Mouse (Mus musculus): ENCODE measurements around the gene Mapk8ip3.

The Mapk8ip3 gene

DNA sequence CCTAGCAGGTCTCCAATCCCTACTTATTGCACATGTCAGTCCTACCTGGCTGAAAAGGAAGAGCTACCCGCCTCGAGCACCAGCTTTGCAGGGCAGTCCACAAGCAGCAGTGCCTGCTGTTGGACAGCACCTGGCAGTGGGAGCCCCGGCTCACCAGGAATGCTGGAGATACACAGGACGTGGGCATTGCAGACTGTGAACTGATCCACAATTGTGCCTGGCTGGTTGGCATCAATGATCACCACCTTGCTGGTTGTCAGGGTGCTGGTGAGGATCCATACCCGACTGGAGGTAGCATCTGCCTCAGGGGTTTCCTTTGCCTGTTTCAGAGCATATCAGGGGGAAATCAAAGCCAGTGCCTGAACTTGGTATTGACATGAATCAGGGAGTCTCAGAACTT, 34.7 kb downstream of the Mapk8ip3 start:
- no peak for DNase-seq (ENCODE audit: low read depth, low spot score)

DNA sequence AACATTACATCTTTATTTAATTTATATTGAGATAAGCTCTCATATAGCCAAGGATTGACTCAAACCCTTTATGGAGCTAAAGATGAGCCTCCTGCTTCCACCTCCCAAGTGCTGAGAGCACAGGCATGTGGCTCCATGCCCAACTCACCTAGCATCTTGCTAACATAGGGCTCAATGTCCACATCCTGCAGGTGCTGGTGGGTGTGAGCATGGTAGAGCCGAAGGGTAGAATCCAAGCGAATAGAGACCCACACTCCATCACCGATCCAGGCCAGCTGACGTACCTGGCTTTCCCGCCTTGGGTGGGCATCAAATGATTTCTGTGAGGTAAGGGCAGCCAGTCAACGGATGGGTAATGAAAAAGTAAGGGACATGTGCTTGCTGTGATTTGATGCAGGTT, 36.8 kb downstream of the Mapk8ip3 start:
- DNase-seq (ENCODE audit: low read depth, low spot score), result no peak

DNA sequence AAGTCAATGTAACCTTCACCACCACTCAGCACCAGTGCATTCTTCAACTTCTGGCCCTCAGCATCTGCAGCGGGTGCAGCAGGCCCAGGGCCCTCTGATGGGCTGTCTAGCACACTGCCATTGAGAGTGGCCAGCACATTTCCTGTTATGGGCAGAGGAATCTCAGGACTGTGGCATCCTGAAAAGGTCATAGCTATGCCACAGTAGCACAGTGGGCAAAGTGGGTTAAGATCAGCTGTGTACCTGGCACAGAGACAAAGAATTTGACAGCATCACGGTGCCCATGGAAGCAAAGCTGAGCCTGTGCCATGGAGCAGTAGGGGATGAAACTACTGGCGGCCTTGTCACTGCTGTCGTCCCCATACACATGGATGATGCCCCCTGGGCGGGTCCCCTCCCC, 37.6 kb downstream of the Mapk8ip3 start:
- DNase-seq (ENCODE audit: low read depth, low spot score), result no peak

DNA sequence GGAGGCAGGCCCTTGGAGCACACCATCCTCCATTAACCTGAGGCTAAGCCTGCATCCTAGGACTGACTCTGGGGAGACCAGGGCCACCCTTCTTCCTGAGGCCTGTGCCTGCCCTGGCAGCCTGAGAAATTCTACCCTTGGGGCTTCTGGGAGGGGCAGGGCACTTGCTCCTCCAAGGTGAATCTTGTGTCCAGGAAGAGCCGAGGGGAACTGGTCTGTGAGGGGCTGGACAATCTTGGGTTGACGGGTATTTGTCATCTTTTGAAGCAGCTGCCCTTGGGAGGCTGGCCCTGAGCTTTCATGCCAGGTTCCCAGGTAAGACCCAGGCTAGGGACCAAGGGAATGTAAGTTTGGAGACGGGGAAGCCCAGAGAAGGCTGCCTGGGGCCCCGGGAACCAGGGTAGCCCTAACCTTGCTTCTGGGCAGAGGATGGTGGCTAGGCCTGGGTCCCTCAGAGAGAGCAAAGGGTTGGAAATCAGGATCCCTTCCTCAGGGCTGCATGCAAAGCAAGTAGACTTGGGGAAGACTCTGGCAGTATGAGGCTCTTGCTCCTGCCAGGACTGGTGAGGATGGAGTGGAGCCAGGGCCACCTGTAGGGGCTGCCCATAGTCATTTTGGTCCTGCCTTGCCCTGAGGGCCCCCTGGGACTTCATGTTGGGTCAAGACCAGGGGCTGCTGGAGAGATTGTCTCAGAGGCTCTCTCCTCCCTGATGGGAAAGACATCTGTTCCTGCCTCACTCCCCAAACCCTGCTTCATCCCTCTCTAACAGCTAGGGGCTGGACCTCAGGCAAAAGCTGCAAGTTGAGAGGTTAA, 38.5 kb downstream of the Mapk8ip3 start:
- DNase-seq (ENCODE audit: low read depth, low spot score), result no peak

DNA sequence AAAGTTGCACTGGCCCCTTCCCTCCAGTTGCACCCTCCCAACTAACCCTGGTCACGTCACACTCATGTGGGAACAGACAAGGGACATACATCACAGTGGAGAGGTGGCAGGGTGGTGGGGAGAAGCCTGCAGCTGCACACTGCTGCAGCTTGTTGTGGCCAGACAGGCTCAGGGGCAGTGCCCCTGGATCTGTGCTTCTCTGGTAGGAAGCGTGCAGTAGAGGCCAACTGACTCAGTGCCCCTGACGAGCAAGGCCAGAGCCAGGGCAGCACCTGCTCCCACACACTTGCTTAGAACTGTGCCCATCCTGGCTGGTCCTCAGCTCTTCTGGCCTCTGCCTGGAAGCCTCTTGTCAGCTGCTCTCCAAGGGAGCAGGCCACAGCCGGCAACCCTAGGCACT, 39.2 kb downstream of the Mapk8ip3 start:
- no peak for DNase-seq (ENCODE audit: low read depth, low spot score)

DNA sequence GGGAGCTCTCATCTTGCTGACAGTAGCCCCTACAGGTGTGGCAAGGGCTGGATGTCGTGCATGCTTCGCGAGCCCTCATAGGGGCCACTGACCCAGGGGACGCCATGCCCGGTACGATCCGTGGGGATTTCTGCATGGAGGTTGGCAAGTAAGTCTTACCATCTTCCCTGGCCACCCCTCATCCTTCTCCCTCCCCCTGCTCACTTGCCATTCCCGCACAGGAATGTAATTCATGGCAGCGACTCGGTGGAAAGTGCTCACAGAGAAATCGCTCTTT, 39.8 kb downstream of the Mapk8ip3 start:
- no peak for DNase-seq (ENCODE audit: low read depth, low spot score)

DNA sequence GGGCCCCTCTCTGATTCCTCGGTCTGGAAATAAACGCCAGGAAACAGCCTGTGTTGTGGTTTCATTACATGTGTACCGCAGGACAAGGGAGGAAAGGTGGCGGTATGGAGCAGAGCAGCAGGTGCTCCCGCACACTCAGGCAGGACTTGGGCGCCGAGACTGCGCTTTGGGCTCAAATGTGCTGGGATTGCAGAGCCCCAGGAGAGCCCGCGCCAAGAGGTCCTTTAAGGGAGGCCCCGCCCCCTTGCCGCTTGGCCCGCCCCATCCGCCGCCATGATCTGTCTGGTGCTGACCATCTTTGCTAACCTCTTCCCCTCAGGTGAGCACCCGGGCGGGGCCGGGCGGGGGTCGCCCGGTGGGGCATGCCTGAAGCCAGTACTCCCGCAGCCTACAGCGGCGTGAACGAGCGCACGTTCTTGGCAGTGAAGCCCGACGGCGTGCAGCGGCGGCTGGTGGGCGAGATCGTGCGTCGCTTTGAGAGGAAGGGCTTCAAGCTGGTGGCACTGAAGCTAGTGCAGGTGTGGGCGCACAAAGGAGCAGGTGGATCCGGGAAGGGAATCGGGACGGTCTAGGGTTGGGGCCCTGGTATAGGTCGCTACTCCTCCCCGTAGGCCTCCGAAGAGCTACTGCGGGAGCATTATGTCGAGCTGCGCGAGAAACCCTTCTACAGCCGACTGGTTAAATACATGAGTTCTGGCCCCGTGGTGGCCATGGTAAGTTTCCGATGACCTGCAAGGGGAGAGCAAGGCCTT, 40.4 kb downstream of the Mapk8ip3 start, which contains the start of gene Nme3:
Nme3 (plus strand) TSS at position 260 of the 752 bp plus-strand sequence.
- DNase-seq (ENCODE audit: low read depth, low spot score), result peak; percentile 61

DNA sequence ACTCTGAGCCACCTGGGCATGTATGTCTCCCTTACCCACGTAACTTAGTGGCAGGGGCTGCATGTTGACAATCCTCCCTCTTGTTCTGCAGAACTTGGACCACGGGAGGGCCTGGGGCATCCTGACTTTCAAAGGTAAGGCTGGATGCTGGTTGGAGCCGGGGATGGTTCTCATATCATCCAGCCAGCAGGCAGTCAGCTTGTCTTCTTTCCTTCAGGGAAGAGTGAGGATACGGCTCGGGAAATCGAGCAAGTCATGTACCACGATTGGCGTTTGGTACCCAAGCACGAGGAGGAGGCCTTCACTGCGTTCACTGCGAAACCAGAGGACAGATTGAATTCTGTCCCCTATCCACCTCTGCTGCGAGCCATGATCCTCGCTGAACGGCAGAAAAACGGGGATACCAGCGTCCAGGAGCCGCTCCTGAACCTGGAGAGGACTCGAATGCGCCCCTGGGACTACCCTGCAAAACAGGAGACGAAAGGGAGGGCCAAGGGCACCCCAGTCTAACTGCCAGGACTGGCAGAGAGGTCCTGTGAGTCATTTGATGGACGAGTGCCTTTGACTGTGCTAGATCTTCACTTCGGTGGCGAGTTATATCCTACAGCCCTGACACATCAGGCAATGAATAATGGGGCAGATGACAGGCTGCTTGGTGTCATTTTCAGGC, 41.1 kb downstream of the Mapk8ip3 start:
- DNase-seq (ENCODE audit: low read depth, low spot score), result no peak

DNA sequence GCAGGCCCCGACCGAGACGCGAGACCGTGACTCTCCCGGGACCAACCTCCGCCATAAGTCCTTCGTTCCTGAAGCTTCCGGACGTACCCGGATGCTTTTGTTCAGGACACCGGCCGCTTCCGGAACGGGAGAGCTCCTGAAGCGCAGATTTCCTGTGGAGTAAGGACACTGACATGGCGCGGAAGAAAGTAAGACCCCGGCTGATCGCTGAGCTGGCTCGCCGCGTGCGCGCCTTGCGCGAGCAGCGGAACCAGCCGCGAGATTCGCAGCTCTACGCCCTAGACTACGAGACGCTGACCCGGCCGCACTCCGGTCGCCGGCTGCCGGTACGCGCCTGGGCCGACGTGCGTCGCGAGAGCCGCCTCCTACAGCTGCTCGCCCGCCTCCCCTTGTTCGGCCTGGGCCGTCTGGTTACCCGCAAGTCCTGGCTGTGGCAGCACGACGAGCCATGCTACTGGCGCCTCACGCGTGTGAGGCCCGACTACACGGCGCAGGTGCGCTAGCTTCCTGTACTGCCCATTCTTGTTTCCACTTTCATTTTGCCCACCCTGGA, 41.7 kb downstream of the Mapk8ip3 start, which contains the start of the genes Eme2 and Mrps34:
Eme2 (minus strand) TSS at position 93 of the 553 bp plus-strand sequence.
Mrps34 (plus strand) TSS at position 122 of the 553 bp plus-strand sequence.
- DNase-seq (ENCODE audit: low read depth, low spot score), result peak; percentile 87

DNA sequence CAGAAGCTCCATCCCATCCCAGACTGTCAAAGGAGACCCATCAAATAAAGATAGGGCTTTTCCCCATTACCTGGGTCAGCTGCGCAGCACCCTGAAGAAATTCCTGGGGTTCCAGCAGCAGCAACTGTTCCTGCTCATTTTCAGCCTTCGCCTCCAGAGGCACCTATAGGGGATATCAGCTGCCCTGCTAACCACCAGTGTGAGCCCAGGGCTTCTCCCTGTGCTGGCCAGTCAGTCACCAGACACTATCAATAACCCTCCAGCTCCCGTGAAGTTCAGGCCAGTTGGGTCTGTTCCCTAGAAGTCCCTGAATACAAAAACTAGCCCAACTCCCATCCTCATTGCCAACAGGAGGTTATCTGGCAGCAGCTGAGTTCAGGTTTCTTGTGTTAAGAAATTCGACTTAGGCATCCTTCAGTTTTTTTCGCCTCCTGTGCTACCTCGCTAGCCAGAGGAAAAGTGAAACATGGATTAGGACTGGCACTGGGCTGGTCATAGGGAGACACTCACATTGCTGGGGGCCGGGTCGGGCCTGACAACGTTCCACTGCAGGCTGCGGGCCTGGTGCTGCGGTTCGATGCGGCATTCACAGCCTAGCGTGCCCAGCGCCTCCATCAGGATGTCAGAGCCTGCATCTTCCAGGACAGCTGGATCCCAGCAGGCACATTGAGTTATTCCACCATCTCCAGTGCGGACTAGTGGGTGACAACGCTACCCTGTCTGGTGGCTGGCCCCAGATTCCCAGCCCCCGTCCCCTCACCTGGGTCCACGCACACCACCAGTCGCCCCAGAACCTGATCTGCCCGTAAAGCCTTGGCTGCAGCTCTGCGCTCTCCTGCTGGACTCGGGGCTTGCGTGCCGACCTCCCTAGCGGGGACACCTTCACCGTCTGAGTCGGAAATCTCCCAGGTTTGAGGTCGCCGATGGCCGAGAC, 42.4 kb downstream of the Mapk8ip3 start:
- DNase-seq (ENCODE audit: low read depth, low spot score), result no peak

DNA sequence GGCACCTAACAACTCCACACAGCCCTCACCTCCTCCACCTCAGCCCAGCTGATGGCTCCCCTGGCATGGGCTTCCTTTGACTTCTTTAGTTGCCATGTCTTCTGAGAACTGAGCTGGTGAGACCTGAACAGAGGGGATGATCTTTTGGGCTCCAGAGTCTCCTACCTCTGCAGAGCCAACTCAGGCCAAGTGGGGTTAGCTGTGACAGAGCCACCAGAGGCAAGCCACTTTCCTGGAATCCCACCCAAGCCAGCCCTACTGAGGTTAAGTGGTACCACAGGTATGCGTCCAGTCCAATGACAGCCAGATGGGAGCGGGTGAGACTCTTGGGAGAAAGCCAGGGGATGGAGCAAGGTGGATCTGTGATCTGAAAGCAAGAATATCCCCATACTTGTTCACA, 43.5 kb downstream of the Mapk8ip3 start:
- no peak for DNase-seq (ENCODE audit: low read depth, low spot score)

DNA sequence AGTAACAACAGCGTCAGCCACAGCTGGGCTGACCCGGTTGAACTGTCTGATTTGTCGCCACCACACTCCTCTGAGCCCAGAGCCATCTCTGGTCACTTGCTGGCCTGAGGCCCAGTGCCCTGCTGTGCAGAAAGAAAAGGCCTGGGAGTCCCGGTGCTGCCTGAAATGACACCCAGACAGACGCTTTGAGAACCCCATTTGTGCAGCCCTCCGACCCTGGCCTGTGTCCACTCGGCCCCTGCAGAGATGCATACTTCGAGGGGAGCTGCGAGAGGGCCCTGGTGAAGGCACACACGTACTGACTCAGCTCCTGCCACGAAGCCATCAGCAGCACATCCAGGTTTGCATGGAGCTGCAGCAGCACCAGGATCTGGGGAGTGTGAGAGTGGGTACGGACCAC, 44.0 kb downstream of the Mapk8ip3 start:
- DNase-seq (ENCODE audit: low read depth, low spot score), result no peak

DNA sequence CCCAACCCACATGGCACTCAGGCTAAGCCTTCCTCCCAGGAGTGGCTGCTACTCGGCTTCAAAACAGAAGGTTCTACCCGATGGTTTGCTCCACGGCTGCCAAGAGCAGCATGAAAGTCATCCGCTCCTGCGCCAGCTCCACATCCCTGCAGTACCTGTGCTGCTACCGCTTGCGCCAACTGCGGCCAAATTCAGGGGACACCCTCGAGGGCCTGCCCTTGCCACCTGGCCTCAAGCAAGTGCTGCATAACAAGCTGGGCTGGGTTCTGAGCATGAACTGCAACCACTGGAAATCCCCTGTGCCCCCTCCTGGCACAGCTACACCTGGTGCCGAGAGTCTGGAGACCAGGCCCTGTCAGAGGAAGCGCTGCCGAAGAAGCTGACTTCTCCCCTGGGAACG, 45.5 kb downstream of the Mapk8ip3 start:
- DNase-seq (ENCODE audit: low read depth, low spot score), result no peak

DNA sequence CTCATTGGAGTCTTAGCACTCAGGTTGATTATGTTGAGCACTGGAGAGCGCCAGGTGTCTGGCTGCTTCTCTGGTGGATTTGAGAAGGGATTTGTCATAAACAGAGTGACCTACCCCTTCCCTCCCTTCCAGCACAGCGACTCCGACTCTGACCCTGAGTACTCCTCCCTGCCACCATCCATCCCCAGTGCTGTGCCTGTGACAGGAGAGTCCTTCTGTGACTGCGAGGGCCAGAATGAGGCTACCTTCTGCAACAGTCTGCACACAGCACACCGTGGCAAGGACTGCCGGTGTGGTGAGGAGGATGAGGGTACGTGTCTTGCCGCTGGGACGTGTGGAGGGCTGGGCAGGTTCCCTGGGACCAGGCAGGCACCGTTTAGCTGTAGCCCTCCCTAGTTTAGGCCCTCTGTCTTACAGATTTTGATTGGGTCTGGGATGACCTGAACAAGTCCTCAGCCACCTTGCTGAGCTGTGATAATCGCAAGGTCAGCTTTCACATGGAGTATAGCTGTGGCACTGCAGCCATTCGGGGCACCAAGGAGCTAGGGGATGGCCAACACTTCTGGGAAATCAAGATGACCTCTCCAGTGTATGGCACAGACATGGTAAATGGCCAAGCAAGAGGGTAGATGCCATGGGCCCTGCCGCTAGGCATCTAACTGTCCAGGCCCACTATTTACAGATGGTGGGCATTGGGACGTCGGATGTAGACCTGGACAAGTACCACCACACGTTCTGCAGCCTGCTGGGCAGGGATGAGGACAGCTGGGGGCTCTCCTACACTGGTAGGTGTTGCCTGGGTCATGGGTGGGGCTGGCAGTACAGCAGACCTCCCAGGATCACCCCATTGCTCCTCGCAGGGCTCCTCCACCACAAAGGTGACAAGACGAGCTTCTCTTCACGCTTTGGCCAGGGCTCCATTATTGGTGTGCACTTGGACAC, 46.4 kb downstream of the Mapk8ip3 start:
- no peak for DNase-seq (ENCODE audit: low read depth, low spot score)

DNA sequence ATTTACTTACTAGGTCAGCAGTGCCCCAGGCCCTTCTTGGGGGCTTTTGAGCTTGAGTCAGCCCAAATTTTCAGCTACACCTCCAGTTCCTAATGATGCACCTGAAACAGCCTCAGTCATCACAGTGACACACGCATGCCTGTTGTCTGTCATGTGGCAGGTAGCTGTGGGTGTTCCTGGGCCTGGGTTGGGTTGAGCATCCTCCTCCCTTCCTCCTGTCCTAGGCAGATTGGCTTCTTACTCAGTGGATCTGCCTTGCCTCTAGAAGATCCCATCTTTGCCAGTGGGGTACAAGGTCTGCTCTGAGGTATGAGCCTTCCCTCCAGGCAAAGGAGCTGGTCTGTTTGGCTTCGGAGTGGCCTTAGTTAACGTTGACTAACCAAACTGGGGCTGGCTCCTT, 47.9 kb downstream of the Mapk8ip3 start:
- no peak for DNase-seq (ENCODE audit: low read depth, low spot score)

DNA sequence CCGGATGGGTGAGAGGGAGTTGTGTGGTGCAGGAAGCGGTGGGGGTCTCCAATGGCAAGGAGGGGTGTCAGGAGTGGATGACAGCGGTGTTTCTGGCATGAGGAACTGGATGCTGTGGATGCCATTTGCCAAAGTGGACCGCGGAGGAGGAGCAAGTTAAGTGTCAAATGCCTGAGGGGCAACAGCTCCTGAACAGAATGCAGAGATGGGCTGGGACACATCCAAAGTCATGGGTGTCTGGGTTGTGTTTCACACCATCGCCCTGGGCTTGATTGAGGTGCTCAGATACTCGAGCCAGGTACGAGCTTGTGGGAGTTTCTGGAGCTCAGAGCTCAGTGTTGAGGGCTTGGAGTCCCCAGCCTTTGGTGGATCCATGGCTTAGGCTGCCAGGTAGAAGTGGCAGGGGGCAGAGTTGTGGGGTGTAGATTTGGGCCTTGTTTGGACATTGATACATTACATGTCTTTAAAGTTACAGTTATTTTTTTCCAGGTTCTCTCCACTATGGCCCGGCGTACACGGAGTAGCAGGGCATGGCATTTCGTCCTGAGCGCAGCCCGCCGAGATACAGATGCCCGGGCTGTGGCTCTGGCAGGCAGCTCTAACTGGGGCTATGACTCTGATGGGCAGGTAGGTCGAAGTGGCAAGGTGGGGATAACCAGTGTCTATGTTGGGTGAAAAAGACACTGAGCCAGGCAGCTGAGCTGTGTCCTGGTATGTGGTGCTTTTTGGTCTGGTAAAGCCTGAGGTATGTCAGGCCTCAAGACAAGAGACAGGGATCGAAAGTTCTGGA, 49.3 kb downstream of the Mapk8ip3 start:
- DNase-seq (ENCODE audit: low read depth, low spot score), result no peak

DNA sequence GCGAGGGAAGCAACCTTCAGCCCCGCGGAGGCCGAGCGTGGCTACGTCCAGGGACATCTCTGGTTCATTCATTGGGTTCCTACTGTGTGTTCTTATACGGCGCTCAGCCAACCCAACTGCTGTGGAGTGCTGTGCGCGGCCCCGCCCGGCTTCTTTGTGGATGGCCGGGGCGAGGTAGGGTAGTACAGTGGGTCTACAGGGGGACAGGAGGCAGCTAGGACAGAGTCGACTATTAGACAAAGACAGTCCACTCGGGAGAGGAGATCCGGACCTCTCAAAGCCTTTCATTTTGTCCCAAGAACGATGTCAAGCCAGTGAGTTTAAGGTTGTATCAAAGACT, 49.9 kb downstream of the Mapk8ip3 start:
- no peak for DNase-seq (ENCODE audit: low read depth, low spot score)

DNA sequence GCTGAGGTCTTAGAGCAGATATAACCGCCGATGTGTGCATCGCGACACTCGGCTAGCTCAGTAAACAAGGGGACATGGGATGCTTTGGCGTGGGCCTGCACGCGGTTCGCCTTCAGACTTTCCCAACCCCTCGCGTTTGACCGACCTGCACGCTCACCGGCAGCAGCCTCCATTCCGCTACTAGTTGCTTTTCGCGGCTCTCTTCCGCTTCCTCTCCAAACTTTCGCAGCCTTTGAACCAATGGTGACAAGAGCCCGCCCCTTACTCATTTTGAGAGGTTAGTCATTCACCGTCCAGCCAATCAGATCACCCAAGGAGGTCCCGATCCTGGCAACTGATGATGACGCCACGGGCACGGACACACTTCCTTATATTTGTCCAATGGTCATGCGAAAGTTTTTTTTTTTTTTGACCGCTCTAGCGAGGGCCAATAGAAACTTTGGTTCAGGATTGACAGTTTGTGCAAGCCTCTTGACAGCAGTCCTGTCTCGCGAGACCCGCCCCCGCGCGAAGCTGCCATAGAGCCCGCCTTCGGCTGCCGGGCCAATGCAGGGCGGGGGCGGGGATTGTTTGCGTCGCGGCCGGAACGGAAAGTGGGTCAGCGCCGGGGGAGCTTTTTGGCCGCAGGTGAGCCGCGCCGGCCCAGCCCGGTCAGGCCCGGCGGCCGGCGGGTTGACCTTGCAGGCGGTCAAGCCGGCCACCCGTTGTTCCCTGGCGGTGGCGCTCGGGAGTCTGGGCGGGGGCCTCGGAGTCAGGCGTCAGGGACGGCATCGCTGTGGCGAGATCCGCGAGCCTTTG, 50.4 kb downstream of the Mapk8ip3 start, which contains the start of the genes Nubp2 and Spsb3:
Nubp2 (minus strand) TSS at position 216 of the 798 bp plus-strand sequence.
Spsb3 (plus strand) TSS at position 510 of the 798 bp plus-strand sequence.
- DNase-seq (ENCODE audit: low read depth, low spot score), result peak; percentile 99

All from forelimb bud, embryonic 11.5 days (tissue).